Mouse (Mus musculus): ENCODE measurements around the gene Fam149b. TPM values are rescaled to one million over a fixed set of nuclear protein-coding genes. Genes with fewer than 3 reads are reported as not detected.

The Fam149b gene
- total and polyA plus RNA-seq, 2 experiments from 2014 or later: 16.5 to 43.7 TPM

DNA sequence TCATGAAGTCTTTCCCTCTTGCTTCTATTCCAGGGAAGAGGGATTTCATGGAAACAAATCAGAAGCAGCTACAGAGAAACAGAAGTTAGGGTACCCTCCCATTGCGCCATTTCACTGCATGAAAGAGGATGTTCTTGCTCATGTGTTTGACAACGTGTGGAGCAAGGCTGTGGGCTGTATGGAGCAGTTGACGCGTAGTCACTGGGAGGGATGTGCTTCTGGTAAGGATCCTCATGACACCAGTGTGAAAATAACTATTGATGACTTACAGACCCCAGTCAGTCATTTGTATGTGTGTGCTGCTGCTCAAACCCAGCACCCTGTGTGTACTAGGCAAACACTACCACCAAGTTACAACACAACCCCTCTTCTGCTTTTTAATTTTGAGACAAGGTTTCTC, 15.3 kb downstream of the Fam149b start:
- no peaks in the 10 kb centered on the region for H3K27me3 ChIP-seq (ENCODE audit: control insufficient read depth, insufficient read depth, low read length)
- WGBS: 87% methylated on average over 4 of the region's 4 CpGs
- no peaks in the 10 kb centered on the region for H3K4me1 ChIP-seq (ENCODE audit: control insufficient read depth, insufficient read depth)
- H3K9ac ChIP-seq (replicated peaks; ENCODE audit: low read depth, low read length): no peak overlapping the region
- no peak for TF ChIP-seq CTCF (IDR thresholded peaks at IDR 0.05; ENCODE audit: low read depth)
- TF ChIP-seq EP300 (IDR thresholded peaks at IDR 0.05; ENCODE audit: low read depth): no peak
- no peak overlapping the region for H3K4me2 ChIP-seq (ENCODE audit: low read depth, low read length)
- no peak overlapping the region for H3K4me3 ChIP-seq (ENCODE audit: low read depth, low read length)
- H3K9me3 ChIP-seq (replicated peaks; ENCODE audit: control insufficient read depth, low read length): no peaks in the 10 kb centered on the region
- no peak for DNase-seq (ENCODE audit: low spot score)
- no peak for ATAC-seq (ENCODE audit: insufficient read depth, low read depth)
- H3K36me3 ChIP-seq (replicated peaks; ENCODE audit: control insufficient read depth, insufficient read depth, low read length): peaks cover 88% of the 10 kb centered on the region
- H3K27ac ChIP-seq (ENCODE audit: low read depth): no peak overlapping the region

- H3K27ac ChIP-seq (ENCODE audit: low read depth): no peak overlapping the region
- no peaks in the 10 kb centered on the region for H3K9me3 ChIP-seq (replicated peaks; ENCODE audit: control insufficient read depth, low read length)
- H3K36me3 ChIP-seq (replicated peaks; ENCODE audit: control insufficient read depth, insufficient read depth, low read length): peaks cover 65% of the 10 kb centered on the region
- TF ChIP-seq EP300 (IDR thresholded peaks at IDR 0.05; ENCODE audit: low read depth): no peak
- no peak for TF ChIP-seq CTCF (IDR thresholded peaks at IDR 0.05; ENCODE audit: low read depth)
- H3K9ac ChIP-seq (replicated peaks; ENCODE audit: low read depth, low read length): no peak overlapping the region
- no peak for ATAC-seq (ENCODE audit: insufficient read depth, low read depth)
- no peak overlapping the region for H3K4me2 ChIP-seq (ENCODE audit: low read depth, low read length)
- DNase-seq (ENCODE audit: low spot score): no peak
- 90% methylated on average over 3 of the region's 3 CpGs for WGBS
- H3K27me3 ChIP-seq (ENCODE audit: control insufficient read depth, insufficient read depth, low read length): no peaks in the 10 kb centered on the region
- H3K4me3 ChIP-seq (ENCODE audit: low read depth, low read length): no peak overlapping the region
- H3K4me1 ChIP-seq (ENCODE audit: control insufficient read depth, insufficient read depth): no peaks in the 10 kb centered on the region
Measured at GRCm38 (mm10) chr14:20368271-20368670, 20.3 kb downstream of the Fam149b start.

GRCm38 (mm10) chr14:20370798-20371197, 22.8 kb downstream of the Fam149b start:
- WGBS: 78% methylated on average over 7 of the region's 7 CpGs
- H3K4me2 ChIP-seq (ENCODE audit: low read depth, low read length): no peak overlapping the region
- H3K9ac ChIP-seq (replicated peaks; ENCODE audit: low read depth, low read length): no peak overlapping the region
- peaks cover 62% of the 10 kb centered on the region for H3K36me3 ChIP-seq (replicated peaks; ENCODE audit: control insufficient read depth, insufficient read depth, low read length)
- no peak overlapping the region for H3K27ac ChIP-seq (ENCODE audit: low read depth)
- H3K4me3 ChIP-seq (ENCODE audit: low read depth, low read length): no peak overlapping the region
- no peak for ATAC-seq (ENCODE audit: insufficient read depth, low read depth)
- no peaks in the 10 kb centered on the region for H3K4me1 ChIP-seq (ENCODE audit: control insufficient read depth, insufficient read depth)
- no peaks in the 10 kb centered on the region for H3K27me3 ChIP-seq (ENCODE audit: control insufficient read depth, insufficient read depth, low read length)
- no peak for DNase-seq (ENCODE audit: low spot score)
- no peak for TF ChIP-seq EP300 (IDR thresholded peaks at IDR 0.05; ENCODE audit: low read depth)
- no peaks in the 10 kb centered on the region for H3K9me3 ChIP-seq (replicated peaks; ENCODE audit: control insufficient read depth, low read length)

DNA sequence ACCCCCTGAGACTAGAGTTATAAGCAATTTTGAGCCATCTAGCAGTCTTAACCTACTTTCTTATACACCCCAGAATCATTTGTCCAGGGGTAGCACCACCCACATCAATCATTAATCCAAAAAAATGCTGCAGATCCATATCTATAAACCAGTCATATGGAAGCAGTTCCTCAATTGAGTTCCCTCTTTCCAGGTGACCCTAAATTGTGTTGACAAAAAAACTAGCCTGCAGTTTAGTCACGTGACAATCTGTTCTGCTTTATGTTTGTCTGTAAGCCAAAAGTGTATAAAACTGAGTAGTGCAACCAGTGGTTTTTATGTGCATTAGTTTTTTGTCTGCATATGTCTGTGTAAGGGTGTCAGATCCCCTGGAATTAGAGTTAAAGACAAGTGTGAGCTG, 23.9 kb downstream of the Fam149b start:
- Histone ChIP-seq H3K9me3 (replicated peaks; ENCODE audit: control insufficient read depth, low read length) (no peaks in the 10 kb centered on the region), H3K4me1 (ENCODE audit: control insufficient read depth, insufficient read depth) (no peaks in the 10 kb centered on the region), H3K27ac (ENCODE audit: low read depth) (no peak overlapping the region), H3K4me3 (ENCODE audit: low read depth, low read length) (no peak overlapping the region), H3K4me2 (ENCODE audit: low read depth, low read length) (no peak overlapping the region), H3K9ac (replicated peaks; ENCODE audit: low read depth, low read length) (no peak overlapping the region), H3K27me3 (ENCODE audit: control insufficient read depth, insufficient read depth, low read length) (no peaks in the 10 kb centered on the region), H3K36me3 (replicated peaks; ENCODE audit: control insufficient read depth, insufficient read depth, low read length) (peaks cover 60% of the 10 kb centered on the region)
- TF ChIP-seq CTCF (IDR thresholded peaks at IDR 0.05; ENCODE audit: low read depth) (no peak), EP300 (IDR thresholded peaks at IDR 0.05; ENCODE audit: low read depth) (no peak)
- no peak for DNase-seq (ENCODE audit: low spot score)
- no peak for ATAC-seq (ENCODE audit: insufficient read depth, low read depth)
- 97% methylated on average over 1 of the region's 1 CpGs for WGBS

- peaks cover 38% of the 10 kb centered on the region for H3K36me3 ChIP-seq (replicated peaks; ENCODE audit: control insufficient read depth, insufficient read depth, low read length)
- 33% methylated on average over 4 of the region's 4 CpGs for WGBS
- H3K4me1 ChIP-seq (ENCODE audit: control insufficient read depth, insufficient read depth): peaks cover 4% of the 10 kb centered on the region; the same call in 1 of the 2 replicates
- H3K9ac ChIP-seq (replicated peaks; ENCODE audit: low read depth, low read length): no peak overlapping the region
- peak; percentile 51 for DNase-seq (ENCODE audit: low spot score)
- H3K27me3 ChIP-seq (ENCODE audit: control insufficient read depth, insufficient read depth, low read length): no peaks in the 10 kb centered on the region
- TF ChIP-seq CTCF (IDR thresholded peaks at IDR 0.05; ENCODE audit: low read depth) (no peak), EP300 (IDR thresholded peaks at IDR 0.05; ENCODE audit: low read depth) (no peak)
- H3K4me3 ChIP-seq (ENCODE audit: low read depth, low read length): no peak overlapping the region
- H3K9me3 ChIP-seq (replicated peaks; ENCODE audit: control insufficient read depth, low read length): no peaks in the 10 kb centered on the region
- no peak overlapping the region for H3K4me2 ChIP-seq (ENCODE audit: low read depth, low read length)
- 0 out of 2 replicates have a peak overlapping the region, but pooled peaks have one; percentile 3 for H3K27ac ChIP-seq (ENCODE audit: low read depth)
- peak; percentile 53; the same call in 1 of the 2 replicates for ATAC-seq (ENCODE audit: insufficient read depth, low read depth)
Measured at GRCm38 (mm10) chr14:20377112-20377521, 29.2 kb downstream of the Fam149b start.
